Mouse (Mus musculus) brain, embryonic 14.5 days (tissue): ENCODE results near the gene Olfr798. TPM values are rescaled to one million over a fixed set of nuclear protein-coding genes. Genes with fewer than 3 reads are reported as not detected.

Experiments used
- DNase-seq: peaks from one replicate; pipeline ENCODE4 v3.0.0-alpha.2; 2011; ENCODE audit warnings: low read depth
- CTCF ChIP-seq: fragments of 200-500 bp; IDR thresholded peaks from 2 replicates; pipeline ENCODE4 v1.5.1; 2012; ENCODE audit warnings: inconsistent platforms, mild to moderate bottlenecking, moderate library complexity, borderline replicate concordance; ENCODE audit not compliant: insufficient read depth, insufficient read length; ENCODE audit errors: extremely low read depth
- POLR2A ChIP-seq: fragments of 200-500 bp; IDR thresholded peaks from 2 replicates; pipeline ENCODE4 v1.6.1; 2012; ENCODE audit warnings: mild to moderate bottlenecking, inconsistent platforms, borderline replicate concordance; ENCODE audit not compliant: poor library complexity, insufficient read depth, insufficient read length, severe bottlenecking; ENCODE audit errors: extremely low read depth
- polyA plus RNA-seq: library from polyadenylated mRNA; depleted of rRNA; stranded (reverse); fragments of >200 nt; gene quantifications from 2 replicates; pipeline ENCODE4 v1.2.3, GENCODE M21; 2012; rRNA removed

Olfr798 gene
- polyA plus RNA-seq, result not detected in 2 replicates

DNA sequence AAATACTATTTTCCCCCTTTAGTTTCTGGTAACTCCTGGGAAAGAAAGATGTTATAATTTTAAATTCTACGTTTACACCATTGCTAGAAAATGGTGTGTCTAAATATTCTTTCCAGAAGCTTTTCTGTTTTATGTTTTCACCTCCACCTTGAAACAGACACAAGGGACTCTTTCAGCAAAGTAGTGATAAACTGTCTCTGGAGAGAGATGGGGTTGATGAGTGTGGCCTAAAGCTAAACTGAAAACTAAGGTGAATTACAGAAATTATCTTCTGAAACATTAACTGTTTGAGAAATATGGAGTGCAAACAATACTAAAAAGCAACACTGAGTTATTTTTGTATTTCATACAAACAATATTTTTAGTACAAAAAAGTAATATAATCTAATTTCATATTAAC is at the start of gene Olfr798:
TSS of gene Olfr798 (minus strand) at position 101 of the 400 bp plus-strand sequence.
- TF ChIP-seq CTCF, result no peak
- TF ChIP-seq POLR2A, result no peak
- no peak for DNase-seq

DNA sequence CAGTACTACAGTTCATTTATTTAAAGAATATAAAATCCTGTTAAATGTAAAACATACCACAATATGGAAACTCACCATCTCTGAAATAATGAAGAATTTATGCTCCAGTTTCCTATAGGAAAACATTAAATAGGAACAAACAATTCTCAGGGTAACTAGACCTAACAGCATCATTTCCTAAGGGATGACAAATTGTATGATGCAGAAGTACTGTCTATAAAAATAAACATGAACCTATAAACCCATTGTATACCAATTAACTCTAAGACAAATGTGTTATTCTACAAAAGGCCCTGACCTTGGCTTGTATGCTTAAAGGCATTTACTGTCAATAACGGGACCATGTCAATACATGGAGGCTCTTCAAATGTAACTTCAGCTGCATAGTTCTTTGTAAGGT is 46.0 kb upstream of the Olfr798 start, which contains the start of gene Olfr801:
TSS of gene Olfr801 (minus strand) at position 101 of the 400 bp plus-strand sequence.
- no peak for DNase-seq
- TF ChIP-seq CTCF, result no peak

DNA sequence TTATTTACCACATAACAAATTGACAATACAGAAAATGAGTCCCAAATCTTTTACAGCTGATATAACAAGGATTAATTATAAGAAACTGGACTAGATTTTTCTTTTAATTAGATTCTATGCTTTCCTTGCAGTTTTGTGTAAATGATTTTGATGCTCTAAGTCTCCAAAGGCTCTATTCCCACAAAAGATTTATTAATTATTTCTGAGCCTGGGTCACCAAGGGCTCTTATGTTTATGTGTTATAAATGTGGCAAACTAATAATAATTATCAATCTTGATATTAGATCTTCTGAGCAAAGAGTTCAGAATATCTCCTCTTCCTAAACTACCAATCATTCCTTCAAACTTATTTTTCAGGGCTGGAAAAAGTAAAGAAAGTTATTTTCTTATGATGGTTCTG is 29.7 kb upstream of the Olfr798 start, which contains the start of gene Olfr800:
TSS of gene Olfr800 (plus strand) at position 301 of the 400 bp plus-strand sequence.
- TF ChIP-seq CTCF (no peak), POLR2A (no peak)
- DNase-seq, result no peak

DNA sequence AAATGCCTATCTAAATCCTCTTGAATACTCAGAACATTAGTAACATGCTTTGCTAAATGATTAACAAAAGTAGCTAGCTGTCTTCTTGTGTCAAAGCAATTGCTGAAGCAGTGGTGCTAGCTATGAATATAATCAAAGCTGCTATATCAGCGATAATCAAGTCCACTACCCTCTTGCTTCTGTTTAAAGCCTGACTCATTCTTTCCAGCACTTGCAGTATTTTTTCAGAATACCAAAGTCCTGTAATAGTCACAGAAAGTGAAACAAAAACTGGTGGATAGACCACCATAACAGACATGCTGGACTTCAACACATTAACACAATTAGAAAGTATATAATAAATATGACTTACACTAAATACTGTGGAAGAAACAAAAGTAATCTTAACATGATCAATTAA is 24.0 kb upstream of the Olfr798 start:
- TF ChIP-seq POLR2A (no peak), CTCF (no peak)
- no peak for DNase-seq

DNA sequence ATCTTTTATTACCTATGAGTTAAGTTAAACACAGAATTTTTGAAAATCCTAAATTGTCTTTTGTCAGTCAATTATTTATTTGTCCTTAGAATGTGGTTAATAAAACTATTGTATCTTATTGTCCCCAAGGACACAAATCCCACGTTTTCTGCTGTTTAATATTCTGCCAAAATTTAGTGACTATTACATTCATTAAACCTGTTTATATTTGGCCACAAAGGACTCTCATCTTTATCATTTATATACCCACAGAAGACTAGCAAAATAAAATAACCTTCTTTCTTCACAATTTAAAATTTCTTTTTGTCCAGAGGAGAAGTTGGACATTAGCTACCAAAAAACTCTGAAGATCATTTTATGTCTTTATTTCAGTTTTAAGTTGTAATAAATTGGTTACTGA is 9.4 kb upstream of the Olfr798 start, which contains the start of gene Olfr799:
TSS of gene Olfr799 (plus strand) at position 301 of the 400 bp plus-strand sequence.
- no peak for DNase-seq

DNA sequence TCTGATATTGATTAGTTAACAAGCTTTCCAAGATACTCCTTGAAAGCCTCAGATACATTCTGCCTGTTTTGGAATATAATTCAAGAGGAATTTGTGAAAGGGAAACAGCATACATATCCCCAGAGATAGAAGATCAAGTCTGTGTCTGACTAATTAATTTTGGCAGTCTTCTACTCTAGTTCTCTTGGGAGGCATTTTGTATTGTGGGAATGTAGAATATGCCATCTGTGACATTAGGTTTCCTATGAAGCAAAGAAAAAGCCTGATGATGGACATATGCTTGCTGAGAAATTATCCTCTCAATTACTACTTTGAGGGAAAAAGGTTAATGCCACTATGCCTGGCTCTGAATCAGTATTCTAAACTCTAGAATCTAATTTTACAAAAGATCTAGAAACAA is 4.5 kb downstream of the Olfr798 start:
- DNase-seq, result peak; percentile 64
- TF ChIP-seq CTCF (no peak), POLR2A (no peak)

More for the DNA sequence above, 9.4 kb upstream of the Olfr798 start, which contains the start of gene Olfr799:
- TF ChIP-seq POLR2A, result no peak
- TF ChIP-seq CTCF, result no peak

DNA sequence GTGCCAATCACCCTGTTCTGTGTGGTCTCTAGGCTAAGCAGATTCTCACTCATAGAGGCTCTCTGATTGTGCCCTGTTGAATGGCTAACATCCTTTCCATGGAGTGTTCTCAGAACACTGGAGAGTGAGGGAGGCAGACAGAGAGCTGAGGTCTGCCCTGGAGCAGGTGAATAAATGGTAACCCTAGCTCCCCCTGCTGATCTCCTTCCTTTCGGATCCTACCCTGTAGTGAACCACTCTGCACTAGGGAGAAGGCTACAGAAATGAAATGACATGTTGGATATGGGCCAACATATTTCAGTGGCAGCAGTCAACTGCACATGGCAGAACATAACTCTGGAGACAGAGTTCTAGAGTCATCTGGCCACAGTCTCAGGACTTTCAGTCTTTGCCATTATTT is 6.0 kb downstream of the Olfr798 start:
- DNase-seq, result peak; percentile 19
- no peak for TF ChIP-seq CTCF
- TF ChIP-seq POLR2A, result no peak

DNA sequence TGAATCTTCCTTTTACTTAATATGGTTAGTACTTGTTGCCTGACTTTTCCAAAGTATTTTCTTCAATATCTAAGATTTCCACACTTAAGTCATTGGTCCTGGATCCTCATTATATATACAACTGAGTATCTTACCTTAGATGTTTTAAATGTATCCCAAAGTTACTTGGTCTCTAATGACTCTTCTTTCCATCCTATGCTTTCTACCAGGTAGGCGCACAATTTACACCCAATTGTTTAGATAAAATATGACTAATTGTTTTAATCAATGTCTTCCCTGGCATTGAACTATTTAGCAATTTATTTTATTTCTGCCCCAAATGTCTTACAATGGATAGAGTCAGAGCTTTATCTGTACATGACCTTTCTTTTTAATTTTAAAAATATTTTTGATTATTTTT is 15.3 kb downstream of the Olfr798 start, which contains the start of gene Olfr796:
TSS of gene Olfr796 (minus strand) at position 101 of the 400 bp plus-strand sequence.
- DNase-seq, result no peak
- TF ChIP-seq CTCF (no peak), POLR2A (no peak)

DNA sequence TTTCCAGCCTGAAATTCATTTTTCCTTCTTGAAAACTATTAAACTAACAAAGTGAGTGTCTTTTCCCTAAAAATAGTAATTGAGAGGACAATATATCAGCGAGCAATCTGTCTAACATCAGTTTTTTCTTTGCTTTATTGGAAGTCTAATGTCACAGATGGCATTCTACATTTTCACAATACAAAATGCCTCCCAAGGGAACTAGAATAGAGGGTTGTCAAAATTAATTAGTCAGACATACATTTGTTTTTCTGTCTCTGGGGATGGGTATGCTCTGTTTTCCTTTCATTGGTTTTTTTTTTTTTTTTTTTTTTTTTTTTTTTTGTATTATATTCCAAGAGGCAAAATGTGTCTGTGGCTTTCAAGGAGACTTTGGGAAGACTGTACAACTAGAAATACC is 50.7 kb downstream of the Olfr798 start:
- DNase-seq, result peak; percentile 19
- TF ChIP-seq POLR2A (no peak), CTCF (no peak)

Other genes with a start within 250 kb of the Olfr798 start
- 0.08 and 0.16 TPM in 2 replicates for gene Olfr784, start 243.9 kb downstream of the Olfr798 start, polyA plus RNA-seq
- not detected in 2 replicates for gene Olfr785, start 222.5 kb downstream of the Olfr798 start, polyA plus RNA-seq
- gene Olfr786, start 200.6 kb downstream of the Olfr798 start, polyA plus RNA-seq, result not detected in 2 replicates
- gene Olfr787, start 166.1 kb downstream of the Olfr798 start, polyA plus RNA-seq, result not detected in 2 replicates
- not detected in 2 replicates for gene Olfr788, start 156.9 kb downstream of the Olfr798 start, polyA plus RNA-seq
- not detected in 2 replicates for gene Olfr789, start 143.2 kb downstream of the Olfr798 start, polyA plus RNA-seq
- not detected in 2 replicates for gene Olfr790, start 129.4 kb downstream of the Olfr798 start, polyA plus RNA-seq
- not detected in 2 replicates for gene Olfr791, start 106.1 kb downstream of the Olfr798 start, polyA plus RNA-seq
- not detected in 2 replicates for gene Olfr792, start 88.8 kb downstream of the Olfr798 start, polyA plus RNA-seq
- not detected in 2 replicates for gene Olfr794, start 60.3 kb downstream of the Olfr798 start, polyA plus RNA-seq
- gene Olfr796, start 15.4 kb downstream of the Olfr798 start, polyA plus RNA-seq, result not detected in 2 replicates
- gene Olfr799, start 9.6 kb upstream of the Olfr798 start, polyA plus RNA-seq, result not detected in 2 replicates
- gene Olfr800, start 29.8 kb upstream of the Olfr798 start, polyA plus RNA-seq, result not detected in 2 replicates
- not detected in 2 replicates for gene Olfr801, start 45.9 kb upstream of the Olfr798 start, polyA plus RNA-seq
- not detected in 2 replicates for gene Olfr802, start 60.2 kb upstream of the Olfr798 start, polyA plus RNA-seq
- not detected in 2 replicates for gene Olfr803, start 66.4 kb upstream of the Olfr798 start, polyA plus RNA-seq
- gene Olfr804, start 75.3 kb upstream of the Olfr798 start, polyA plus RNA-seq, result not detected in 2 replicates
- not detected in 2 replicates for gene Olfr805, start 101.4 kb upstream of the Olfr798 start, polyA plus RNA-seq
- gene Olfr806, start 114.0 kb upstream of the Olfr798 start, polyA plus RNA-seq, result not detected in 2 replicates
- not detected in 2 replicates for gene Olfr807, start 129.9 kb upstream of the Olfr798 start, polyA plus RNA-seq
- not detected in 2 replicates for gene Olfr808, start 137.5 kb upstream of the Olfr798 start, polyA plus RNA-seq
- gene Olfr809, start 146.7 kb upstream of the Olfr798 start, polyA plus RNA-seq, result not detected in 2 replicates
- gene Olfr810, start 167.0 kb upstream of the Olfr798 start, polyA plus RNA-seq, result not detected in 2 replicates
- gene Olfr811, start 176.5 kb upstream of the Olfr798 start, polyA plus RNA-seq, result not detected in 2 replicates
- gene Olfr812, start 218.2 kb upstream of the Olfr798 start, polyA plus RNA-seq, result not detected in 2 replicates
- not detected in 2 replicates for gene Olfr813, start 227.4 kb upstream of the Olfr798 start, polyA plus RNA-seq